Mouse (Mus musculus) leukemia stem cell, adult 10-12 weeks (primary cell): ENCODE measurements around the gene Krt6b. TPM values are rescaled to one million over a fixed set of nuclear protein-coding genes. Genes with fewer than 3 reads are reported as not detected.

Source experiments
- polyA plus RNA-seq: library from polyadenylated mRNA; stranded (reverse); fragments of >175 nt; gene quantifications from 2 replicates; pipeline ENCODE4 v1.2.3, GENCODE M21; 2012; ENCODE audit warnings: low replicate concordance

Krt6b gene
- polyA plus RNA-seq = not detected in 2 replicates

GRCm38 (mm10) chr15:101680187-101680586 lies at the start of gene Krt6b:
TSS of gene Krt6b (minus strand) at chr15:101680287.

GRCm38 (mm10) chr15:101712720-101713119 lies 32.6 kb upstream of the Krt6b start, which contains the start of gene Krt5:
TSS of gene Krt5 (minus strand) at chr15:101712898.

GRCm38 (mm10) chr15:101694207-101694606 lies 14.1 kb upstream of the Krt6b start, which contains the start of gene Krt6a:
TSS of gene Krt6a (minus strand) at chr15:101694307.

DNA sequence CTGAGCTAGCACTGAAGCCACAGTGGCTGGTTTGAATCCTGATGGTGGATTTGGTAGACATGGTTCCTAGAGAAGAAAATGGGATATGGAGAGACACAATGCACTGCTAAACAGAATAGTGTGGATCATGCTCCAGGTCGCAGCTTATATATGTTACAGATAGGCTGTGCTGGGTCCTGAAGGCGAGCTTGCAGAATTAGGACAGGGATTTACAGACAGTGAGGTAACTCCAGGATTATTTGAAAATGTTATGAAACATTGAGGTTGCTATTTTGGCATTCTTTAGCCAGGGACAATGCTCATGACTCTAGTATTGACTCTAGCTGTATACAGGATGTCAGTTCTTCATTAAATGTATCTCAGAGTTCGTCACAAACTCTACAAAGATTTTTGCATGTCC lies 32.8 kb downstream of the Krt6b start, which contains the start of gene Gm5478:
TSS of gene Gm5478 (minus strand) at position 101 of the 400 bp plus-strand sequence.

DNA sequence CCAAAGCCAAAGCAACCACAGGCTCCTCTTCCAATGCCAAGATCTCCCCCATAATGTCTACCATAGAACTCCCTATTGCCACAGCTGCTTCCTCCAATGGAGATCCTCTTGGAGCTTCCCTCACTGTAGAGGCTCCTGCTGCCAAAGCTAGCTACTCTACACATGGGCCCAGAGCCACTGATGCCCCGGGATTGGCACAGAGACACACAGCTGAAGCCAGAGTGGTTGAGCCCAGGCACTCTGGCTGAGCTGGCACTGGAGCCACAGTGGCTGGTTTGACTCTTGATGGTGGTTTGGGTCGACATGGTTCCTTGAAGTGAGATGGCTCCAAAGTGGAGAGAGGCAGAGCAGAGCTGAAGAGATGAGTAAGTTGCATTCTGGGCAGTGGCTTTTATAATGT lies 52.2 kb downstream of the Krt6b start, which contains the start of gene Gm5414:
TSS of gene Gm5414 (minus strand) at position 305 of the 400 bp plus-strand sequence.

Other genes starting within 250 kb of the Krt6b start
- not detected in 2 replicates for gene Krt87, start 241.5 kb downstream of the Krt6b start, polyA plus RNA-seq
- gene Krt88, start 232.5 kb downstream of the Krt6b start, polyA plus RNA-seq = not detected in 2 replicates
- gene Krt81, start 216.5 kb downstream of the Krt6b start, polyA plus RNA-seq = not detected in 2 replicates
- gene Krt86, start 206.8 kb downstream of the Krt6b start, polyA plus RNA-seq = not detected in 2 replicates
- 0.23 TPM in 1 of 2 replicates, not detected in the other for gene Krt83, start 188.8 kb downstream of the Krt6b start, polyA plus RNA-seq
- gene Gm49425, start 163.0 kb downstream of the Krt6b start, polyA plus RNA-seq = not detected in 2 replicates
- gene Krt84, start 147.5 kb downstream of the Krt6b start, polyA plus RNA-seq = not detected in 2 replicates
- gene Krt82, start 129.6 kb downstream of the Krt6b start, polyA plus RNA-seq = not detected in 2 replicates
- not detected in 2 replicates for gene Krt90, start 117.3 kb downstream of the Krt6b start, polyA plus RNA-seq
- gene Krt75, start 106.4 kb downstream of the Krt6b start, polyA plus RNA-seq = not detected in 2 replicates
- not detected in 2 replicates for gene Gm5414, start 52.1 kb downstream of the Krt6b start, polyA plus RNA-seq
- gene Gm5478, start 32.9 kb downstream of the Krt6b start, polyA plus RNA-seq = not detected in 2 replicates
- gene Krt6a, start 14.0 kb upstream of the Krt6b start, polyA plus RNA-seq = not detected in 2 replicates
- not detected in 2 replicates for gene Krt5, start 32.6 kb upstream of the Krt6b start, polyA plus RNA-seq
- not detected in 2 replicates for gene Krt71, start 62.8 kb upstream of the Krt6b start, polyA plus RNA-seq
- gene Krt72, start 106.2 kb upstream of the Krt6b start, polyA plus RNA-seq = not detected in 2 replicates
- gene Krt73, start 122.1 kb upstream of the Krt6b start, polyA plus RNA-seq = not detected in 2 replicates
- not detected in 2 replicates for gene Krt2, start 137.9 kb upstream of the Krt6b start, polyA plus RNA-seq
- gene Krt1, start 170.5 kb upstream of the Krt6b start, polyA plus RNA-seq = not detected in 2 replicates
- not detected in 2 replicates for gene Krt77, start 189.4 kb upstream of the Krt6b start, polyA plus RNA-seq
- not detected in 2 replicates for gene Krt76, start 212.6 kb upstream of the Krt6b start, polyA plus RNA-seq
- gene Krt4, start 244.4 kb upstream of the Krt6b start, polyA plus RNA-seq = not detected in 2 replicates